Comparison of ENCODE assay signal across 11 mouse cellular contexts in genomic region chr14:64595523-64595889, GRCm38 (mm10).
DNase-seq lines count a peak whose midpoint lies in the region; ATAC-seq and TF ChIP-seq lines count a peak whose summit lies in the region.
"Had no signal": no experiment of that assay in that cellular context is flagged by ENCODE, and none has a peak within 500 bp of the region (broad histone marks: within the 10 kb centered on the region; RNA-seq: fewer than 3 reads in every experiment).

No protein-coding gene starts in this region.

- WGBS in hindbrain, embryonic 10.5 days: 42% methylated on average over 1 of the region's 1 CpGs
- 75% methylated on average over 1 of the region's 1 CpGs for WGBS in midbrain, embryonic 16.5 days
- WGBS in liver, embryonic 12.5 days (ENCODE audit: insufficient replicate concordance): 32% methylated on average over 1 of the region's 1 CpGs

- H3K4me1 ChIP-seq in cortical plate, adult 2 months (ENCODE audit: control insufficient read depth, insufficient read depth, low read length): peaks cover 2% of the 10 kb centered on the region; the same call in 1 of the 2 replicates
- peaks cover 65% of the 10 kb centered on the region for H3K4me1 ChIP-seq in hindbrain, embryonic 10.5 days (replicated peaks)
- H3K4me1 ChIP-seq in midbrain, embryonic 16.5 days (ENCODE audit: control insufficient read depth, insufficient read depth, low read length): peaks cover 39% of the 10 kb centered on the region
- H3K4me1 ChIP-seq in liver, embryonic 12.5 days: no peaks in the 10 kb centered on the region

- H3K27ac ChIP-seq in cortical plate, adult 2 months (ENCODE audit: insufficient read depth, low read length): peak overlapping the region; percentile 63
- 0 out of 2 replicates have a peak overlapping the region, but pooled peaks have one; percentile 13 for H3K27ac ChIP-seq in hindbrain, embryonic 10.5 days
- peak overlapping the region; percentile 99 for H3K27ac ChIP-seq in midbrain, embryonic 16.5 days (ENCODE audit: low read length)
- no peak overlapping the region for H3K27ac ChIP-seq in liver, embryonic 12.5 days
- H3K27ac ChIP-seq: embryonic facial prominence, embryonic 15.5 days; macrophage had no signal

- no peak overlapping the region for H3K4me3 ChIP-seq in cortical plate, adult 2 months (ENCODE audit: insufficient read depth, low read length)
- H3K4me3 ChIP-seq in hindbrain, embryonic 10.5 days: no peak overlapping the region
- H3K4me3 ChIP-seq in midbrain, embryonic 16.5 days (ENCODE audit: low read depth, low read length): no peak overlapping the region
- no peak overlapping the region for H3K4me3 ChIP-seq in liver, embryonic 12.5 days
- H3K4me3 ChIP-seq: embryonic facial prominence, embryonic 15.5 days had no signal

- peak; percentile 50 to 57 for DNase-seq in left cerebral cortex, postnatal 10 days (ENCODE audit: extremely low spot score in 1 of 2, low spot score in 2 of 2)
- no peak for DNase-seq in left cerebral cortex, adult 11 months (ENCODE audit: low spot score)
- no peak for DNase-seq in hindbrain, embryonic 10.5 days (ENCODE audit: low spot score)
- no peak for DNase-seq in thymus, postnatal 14 days
- DNase-seq: kidney, postnatal 10 days; liver, postnatal 0 days had no signal

- no peaks in the 10 kb centered on the region for H3K9me3 ChIP-seq in hindbrain, embryonic 10.5 days
- no peaks in the 10 kb centered on the region for H3K9me3 ChIP-seq in midbrain, embryonic 16.5 days (replicated peaks; ENCODE audit: control insufficient read depth, low read length, poor library complexity, severe bottlenecking)
- no peaks in the 10 kb centered on the region for H3K9me3 ChIP-seq in liver, embryonic 12.5 days (replicated peaks)
- H3K9me3 ChIP-seq: embryonic facial prominence, embryonic 15.5 days had no signal

- intact Hi-C loops in left cerebral cortex, postnatal 10 days (cut with DNase I): no loop called here

- no peak for TF ChIP-seq CTCF in cortical plate, adult 2 months (IDR thresholded peaks at IDR 0.05; ENCODE audit: extremely low read depth, insufficient read depth, low read length)

- H3K27me3 ChIP-seq in hindbrain, embryonic 10.5 days (ENCODE audit: insufficient read depth, poor library complexity, severe bottlenecking): peaks cover 54% of the 10 kb centered on the region
- H3K27me3 ChIP-seq in midbrain, embryonic 16.5 days (ENCODE audit: control insufficient read depth, insufficient read depth, low read depth, low read length): no peaks in the 10 kb centered on the region
- peaks cover 61% of the 10 kb centered on the region for H3K27me3 ChIP-seq in liver, embryonic 12.5 days (replicated peaks)

- peak overlapping the region; percentile 98 for H3K4me2 ChIP-seq in midbrain, embryonic 16.5 days (ENCODE audit: low read length)
- no peak overlapping the region for H3K4me2 ChIP-seq in liver, embryonic 12.5 days
- H3K4me2 ChIP-seq: embryonic facial prominence, embryonic 15.5 days had no signal

- H3K9ac ChIP-seq in midbrain, embryonic 16.5 days (ENCODE audit: low read depth, low read length): peak overlapping the region; percentile 100
- no peak overlapping the region for H3K9ac ChIP-seq in liver, embryonic 12.5 days
- H3K9ac ChIP-seq: embryonic facial prominence, embryonic 15.5 days; liver, postnatal 0 days had no signal

- peak; percentile 5; the same call in 1 of the 2 replicates for ATAC-seq in midbrain, embryonic 16.5 days
- ATAC-seq in liver, embryonic 12.5 days: no peak
- ATAC-seq: liver, postnatal 0 days had no signal

- peaks cover 13% of the 10 kb centered on the region; the same call in 1 of the 2 replicates for H3K36me3 ChIP-seq in hindbrain, embryonic 10.5 days
- 0 out of 2 replicates have a peak, but pooled peaks cover 4% of the 10 kb centered on the region for H3K36me3 ChIP-seq in midbrain, embryonic 16.5 days (ENCODE audit: control insufficient read depth, insufficient read depth, low read length)
- H3K36me3 ChIP-seq in liver, embryonic 12.5 days: no peaks in the 10 kb centered on the region
- H3K36me3 ChIP-seq: embryonic facial prominence, embryonic 15.5 days had no signal

- TF ChIP-seq POLR2A in cortical plate, adult 2 months (IDR thresholded peaks at IDR 0.05; ENCODE audit: extremely low read depth, insufficient read depth, low read length): no peak

Comparison
In these comparisons a context has a peak if more than half of its experiments do, and no peak if none do; other contexts are left out.
1. DNase-seq: peak in left cerebral cortex, postnatal 10 days (2 of 2); none in left cerebral cortex, adult 11 months (single experiment), hindbrain, embryonic 10.5 days (single experiment) and thymus, postnatal 14 days (single experiment).